ENCODE assay signal across 10 mouse cellular contexts in genomic region chr17:61301984-61302383, GRCm38 (mm10).
DNase-seq lines count a peak whose midpoint lies in the region; ATAC-seq and TF ChIP-seq lines count a peak whose summit lies in the region.
"Had no signal": no experiment of that assay in that cellular context is flagged by ENCODE, and none has a peak within 500 bp of the region (broad histone marks: within the 10 kb centered on the region; RNA-seq: fewer than 3 reads in every experiment).

No protein-coding gene starts in this region.

- no peaks in the 10 kb centered on the region for H3K9me3 ChIP-seq in hindbrain, embryonic 16.5 days (ENCODE audit: control insufficient read depth, low read length)
- H3K9me3 ChIP-seq in midbrain, postnatal 0 days (ENCODE audit: low read length), result no peaks in the 10 kb centered on the region
- H3K9me3 ChIP-seq: embryonic facial prominence, embryonic 15.5 days had no signal

- DNase-seq in cerebellum, adult 11-12 months, result peak; percentile 5
- DNase-seq in retina, postnatal 1 day, result peak; percentile 42
- DNase-seq in retina, embryonic 14.5 days (ENCODE audit: low spot score), result no peak
- peak; percentile 79 for DNase-seq in midbrain, postnatal 0 days (ENCODE audit: low spot score)
- no peak for DNase-seq in heart, postnatal 36 days

- no peak overlapping the region for H3K9ac ChIP-seq in hindbrain, embryonic 16.5 days (ENCODE audit: low read depth, low read length)
- H3K9ac ChIP-seq in midbrain, postnatal 0 days (replicated peaks; ENCODE audit: low read length, poor library complexity, severe bottlenecking), result no peak overlapping the region
- H3K9ac ChIP-seq: embryonic facial prominence, embryonic 15.5 days had no signal

- H3K27me3 ChIP-seq in hindbrain, embryonic 16.5 days (replicated peaks; ENCODE audit: control insufficient read depth, insufficient read depth, low read length), result no peaks in the 10 kb centered on the region
- H3K27me3 ChIP-seq in midbrain, postnatal 0 days (ENCODE audit: insufficient read depth, low read length), result no peaks in the 10 kb centered on the region
- H3K27me3 ChIP-seq: embryonic facial prominence, embryonic 15.5 days had no signal

- no peak for TF ChIP-seq CTCF in midbrain, postnatal 0 days (IDR thresholded peaks at IDR 0.05)

- H3K4me3 ChIP-seq in hindbrain, embryonic 16.5 days (ENCODE audit: low read length), result no peak overlapping the region
- H3K4me3 ChIP-seq in midbrain, postnatal 0 days (ENCODE audit: low read depth, low read length), result no peak overlapping the region
- H3K4me3 ChIP-seq: embryonic facial prominence, embryonic 15.5 days had no signal

- H3K4me2 ChIP-seq in hindbrain, embryonic 16.5 days (ENCODE audit: low read length), result no peak overlapping the region
- H3K4me2 ChIP-seq in midbrain, postnatal 0 days (ENCODE audit: low read depth, low read length, poor library complexity, severe bottlenecking), result no peak overlapping the region
- H3K4me2 ChIP-seq: embryonic facial prominence, embryonic 15.5 days; liver, embryonic 11.5 days had no signal

- intact Hi-C loops in heart, postnatal 36 days (cut with DNase I), result loop anchor here (10.0 kb wide), 1 partner anchor 1583 kb away; the partner anchor contains the start of gene Efna5

- WGBS in hindbrain, embryonic 16.5 days, result 24% methylated on average over 1 of the region's 1 CpGs
- 36% methylated on average over 1 of the region's 1 CpGs for WGBS in midbrain, postnatal 0 days

- no peaks in the 10 kb centered on the region for H3K36me3 ChIP-seq in hindbrain, embryonic 16.5 days (ENCODE audit: control insufficient read depth, insufficient read depth, low read length)
- no peaks in the 10 kb centered on the region for H3K36me3 ChIP-seq in midbrain, postnatal 0 days (ENCODE audit: insufficient read depth, low read length)
- H3K36me3 ChIP-seq: embryonic facial prominence, embryonic 15.5 days had no signal

- no peak for ATAC-seq in cerebellum, adult (ENCODE audit: insufficient number of reproducible peaks, low FRiP score, low TSS enrichment)
- ATAC-seq in hindbrain, embryonic 16.5 days, result peak; percentile 86
- peak; percentile 34; the same call in 1 of the 2 replicates for ATAC-seq in midbrain, postnatal 0 days (ENCODE audit: low FRiP score)
- ATAC-seq in erythroid progenitor cell, adult 5-6 weeks (replicated peaks; ENCODE audit: low FRiP score, poor library complexity, severe bottlenecking), result no peak

- no peaks in the 10 kb centered on the region for H3K4me1 ChIP-seq in hindbrain, embryonic 16.5 days (ENCODE audit: control insufficient read depth, insufficient read depth, low read depth, low read length)
- H3K4me1 ChIP-seq in midbrain, postnatal 0 days (ENCODE audit: insufficient read depth, low read length), result no peaks in the 10 kb centered on the region
- H3K4me1 ChIP-seq: embryonic facial prominence, embryonic 15.5 days had no signal

- no peak overlapping the region for H3K27ac ChIP-seq in hindbrain, embryonic 16.5 days (ENCODE audit: low read depth, low read length)
- no peak overlapping the region for H3K27ac ChIP-seq in midbrain, postnatal 0 days (ENCODE audit: low read depth, low read length)
- H3K27ac ChIP-seq: embryonic facial prominence, embryonic 15.5 days had no signal

Comparison
In these comparisons a context has a peak if more than half of its experiments do, and no peak if none do; other contexts are left out.
1. DNase-seq: peak in cerebellum, adult 11-12 months (single experiment), retina, postnatal 1 day (single experiment) and midbrain, postnatal 0 days (single experiment); none in retina, embryonic 14.5 days (single experiment) and heart, postnatal 36 days (0 of 2).
2. ATAC-seq: peak in hindbrain, embryonic 16.5 days (single experiment) and midbrain, postnatal 0 days (single experiment); none in cerebellum, adult (single experiment) and erythroid progenitor cell, adult 5-6 weeks (single experiment).